Mouse (Mus musculus) left cerebral cortex, postnatal 25 days (tissue): Measurements from ENCODE around the gene Usp37. TPM values are rescaled to one million over a fixed set of nuclear protein-coding genes. Genes with fewer than 3 reads are reported as not detected.
"Not testable (repeated sequence)": the region's sequence is repeated elsewhere in the genome, so short reads cannot be mapped to it uniquely, and the experiment has no call there.

Experiments used
- DNase-seq, 2 experiments: peaks; one replicate each; pipeline ENCODE4 v3.0.0; 2022; ENCODE audit warnings: low spot score in 2 of 2, mixed read lengths in 1 of 2
- intact Hi-C: fragments of 180-260 bp; cut with DNase I; formaldehyde crosslinking; loops from one replicate; pipeline ENCODE4 v1.15.1; 2025
- total RNA-seq, 2 experiments: library from RNA; stranded (reverse); gene quantifications; 2 replicates each; pipeline ENCODE4 v1.2.3; 2021

Gene Usp37
- total RNA-seq, result 10 to 100 TPM; 23.2 to 27.0 TPM

GRCm38 (mm10) chr1:74544184-74544583 lies at the start of gene Usp37:
Gene Usp37, minus strand, starts transcription at chr1:74544284.
- intact Hi-C loops, result no loop called here
- DNase-seq, result no peak

GRCm38 (mm10) chr1:74587773-74588445 lies 43.8 kb upstream of the Usp37 start, which contains the start of the genes Zfp142 and Bcs1l:
Gene Zfp142, minus strand, starts transcription at chr1:74588246.
Gene Bcs1l, plus strand, starts transcription at chr1:74588289.
- intact Hi-C loops, result loop anchor here (5.0 kb wide), 1 partner anchor 81 kb away; the partner anchor contains the start of gene Cnot9
- DNase-seq, result peak; percentile 98 to 100

GRCm38 (mm10) chr1:74587233-74587772 lies 43.2 kb upstream of the Usp37 start:
- intact Hi-C loops, result loop anchor here (5.0 kb wide), 1 partner anchor 80 kb away; the partner anchor contains the start of gene Cnot9

GRCm38 (mm10) chr1:74584616-74585398 lies 40.7 kb upstream of the Usp37 start:
- intact Hi-C loops, result loop anchor here (5.0 kb wide), 1 partner anchor 78 kb away; the partner anchor contains the start of gene Cnot9
- no peak for DNase-seq

More at GRCm38 (mm10) chr1:74587233-74587772, 43.2 kb upstream of the Usp37 start:
- peak; percentile 85 to 94 for DNase-seq

- no peak for DNase-seq
- intact Hi-C loops, result no loop called here
These were observed 38.5 kb upstream of the Usp37 start for GRCm38 (mm10) chr1:74582621-74583020.

GRCm38 (mm10) chr1:74569739-74570719 lies 25.9 kb upstream of the Usp37 start:
- intact Hi-C loops, result loop anchor here (5.0 kb wide), 1 partner anchor 48 kb away; no protein-coding TSS in a partner anchor
- DNase-seq, result peak in 1 of 2 experiments; percentile 26

- intact Hi-C loops, result no loop called here
- no peak for DNase-seq
These were observed 21.8 kb upstream of the Usp37 start for GRCm38 (mm10) chr1:74565834-74566233.

- intact Hi-C loops, result no loop called here
- no peak for DNase-seq
These were observed 15.0 kb upstream of the Usp37 start for GRCm38 (mm10) chr1:74559061-74559460.

- intact Hi-C loops, result no loop called here
These were observed 1.6 kb downstream of the Usp37 start, which contains the start of gene Plcd4 for GRCm38 (mm10) chr1:74542451-74542961. Gene Plcd4, plus strand, starts transcription at chr1:74542888.

GRCm38 (mm10) chr1:74538650-74539049 lies 5.4 kb downstream of the Usp37 start:
- intact Hi-C loops, result no loop called here
- peak in 1 of 2 experiments; percentile 14 for DNase-seq

More at GRCm38 (mm10) chr1:74542451-74542961, 1.6 kb downstream of the Usp37 start, which contains the start of gene Plcd4:
- DNase-seq, result peak; percentile 17 to 39

- DNase-seq, result no peak
- intact Hi-C loops, result no loop called here
These were observed 15.5 kb downstream of the Usp37 start for GRCm38 (mm10) chr1:74528589-74528988.

- no peak for DNase-seq
- intact Hi-C loops, result loop anchor here (5.0 kb wide), 1 partner anchor 48 kb away; no protein-coding TSS in a partner anchor
These were observed 19.3 kb downstream of the Usp37 start for GRCm38 (mm10) chr1:74524746-74525145.

- DNase-seq, result no peak
- intact Hi-C loops, result loop anchor here (5.0 kb wide), 1 partner anchor 52 kb away; no protein-coding TSS in a partner anchor
These were observed 24.2 kb downstream of the Usp37 start for GRCm38 (mm10) chr1:74519875-74520274.

- DNase-seq, intact Hi-C loops: not testable (repeated sequence)
These were observed 31.1 kb downstream of the Usp37 start for GRCm38 (mm10) chr1:74512999-74513398.

- intact Hi-C loops, result no loop called here
- no peak for DNase-seq
These were observed 32.8 kb downstream of the Usp37 start for GRCm38 (mm10) chr1:74511306-74511705.

- DNase-seq, result no peak
- intact Hi-C loops, result loop anchor here (5.0 kb wide), 1 partner anchor 80 kb away; the partner anchor contains the start of genes Bcs1l and Zfp142
These were observed 36.3 kb downstream of the Usp37 start for GRCm38 (mm10) chr1:74507780-74508179.

GRCm38 (mm10) chr1:74506471-74506881 lies 37.6 kb downstream of the Usp37 start:
- peak; percentile 45 to 46 for DNase-seq
- intact Hi-C loops, result loop anchor here (5.0 kb wide), 1 partner anchor 81 kb away; the partner anchor contains the start of genes Bcs1l and Zfp142
